Mouse (Mus musculus) heart, postnatal 10 days (tissue): ENCODE measurements around the gene Gm6685. TPM values are rescaled to one million over a fixed set of nuclear protein-coding genes. Genes with fewer than 3 reads are reported as not detected.
A peak's percentile ranks its signal among the peaks of the same experiment; 100 is the strongest.
"Not testable (repeated sequence)": the region's sequence is repeated elsewhere in the genome, so short reads cannot be mapped to it uniquely, and the experiment has no call there.

Experiments
- DNase-seq, 2 experiments: peaks; one replicate each; pipeline ENCODE4 v3.0.0; 2021
- intact Hi-C: fragments of 180-260 bp; cut with DNase I; formaldehyde crosslinking; loops from one replicate; pipeline ENCODE4 v1.15.1; 2025
- total RNA-seq, 2 experiments: library from RNA; stranded (reverse); gene quantifications; 2 replicates each; pipeline ENCODE4 v1.2.3; 2021

The Gm6685 gene
- 1 to 10 TPM; 2.8 to 5.5 TPM for total RNA-seq

GRCm38 (mm10) chr11:28339224-28340150, at the start of gene Gm6685:
TSS of gene Gm6685 (minus strand) at chr11:28339867.
- DNase-seq, intact Hi-C loops: not testable (repeated sequence)

- DNase-seq: no peak
- intact Hi-C loops: no loop called here
These were observed 36.2 kb upstream of the Gm6685 start for GRCm38 (mm10) chr11:28375891-28376290.

GRCm38 (mm10) chr11:28374636-28375035, 35.0 kb upstream of the Gm6685 start:
- intact Hi-C loops: no loop called here

GRCm38 (mm10) chr11:28371381-28371780, 31.7 kb upstream of the Gm6685 start:
- DNase-seq, intact Hi-C loops: not testable (repeated sequence)

More at GRCm38 (mm10) chr11:28374636-28375035, 35.0 kb upstream of the Gm6685 start:
- DNase-seq: no peak

GRCm38 (mm10) chr11:28365929-28366244, 26.2 kb upstream of the Gm6685 start:
- no peak for DNase-seq
- intact Hi-C loops: no loop called here

GRCm38 (mm10) chr11:28365209-28365928, 25.7 kb upstream of the Gm6685 start:
- peak; percentile 83 to 85 for DNase-seq
- intact Hi-C loops: no loop called here

- intact Hi-C loops: no loop called here
- no peak for DNase-seq
These were observed 3.8 kb upstream of the Gm6685 start for GRCm38 (mm10) chr11:28343465-28343864.

- intact Hi-C loops: loop anchor here (1.0 kb wide), 1 partner anchor 242 kb away; the partner anchor contains the start of gene Ccdc85a
These were observed 2.2 kb upstream of the Gm6685 start for GRCm38 (mm10) chr11:28341887-28342286.

GRCm38 (mm10) chr11:28327878-28328277, 11.8 kb downstream of the Gm6685 start:
- intact Hi-C loops: no loop called here
- DNase-seq: no peak

More at GRCm38 (mm10) chr11:28341887-28342286, 2.2 kb upstream of the Gm6685 start:
- no peak for DNase-seq

GRCm38 (mm10) chr11:28313396-28313795, 26.3 kb downstream of the Gm6685 start:
- DNase-seq: no peak
- intact Hi-C loops: no loop called here

GRCm38 (mm10) chr11:28307723-28308122, 31.9 kb downstream of the Gm6685 start:
- DNase-seq: no peak
- intact Hi-C loops: no loop called here

- intact Hi-C loops: no loop called here
- DNase-seq: no peak
These were observed 49.2 kb downstream of the Gm6685 start for GRCm38 (mm10) chr11:28290440-28290839.

Other genes with a start within 250 kb of the Gm6685 start
- gene Ccdc85a, start 244.5 kb upstream of the Gm6685 start, total RNA-seq: 10 to 100 TPM in 1 of 2 experiments, 1 to 10 TPM in 1; 7.7 to 15.5 TPM